Mouse (Mus musculus): ENCODE results near the gene Pwwp2b. TPM values are rescaled to one million over a fixed set of nuclear protein-coding genes. Genes with fewer than 3 reads are reported as not detected.

The Pwwp2b gene
- polyA plus RNA-seq, 1 experiment from 2014 or later: 12.9 TPM

GRCm38 (mm10) chr7:139296552-139297100 lies 48.3 kb downstream of the Pwwp2b start:
- WGBS: 62% methylated on average over 9 of the region's 10 CpGs
- H3K4me3 ChIP-seq (ENCODE audit: low read depth, low read length): no peak overlapping the region
- H3K36me3 ChIP-seq (ENCODE audit: control insufficient read depth, insufficient read depth): no peaks in the 10 kb centered on the region
- H3K4me2 ChIP-seq (replicated peaks; ENCODE audit: low read depth): no peak overlapping the region
- no peaks in the 10 kb centered on the region for H3K4me1 ChIP-seq (replicated peaks; ENCODE audit: control insufficient read depth, insufficient read depth, low read length)
- no peak overlapping the region for H3K9ac ChIP-seq (ENCODE audit: low read depth, low read length)
- TF ChIP-seq CTCF (IDR thresholded peaks at IDR 0.05; ENCODE audit: low read depth): no peak
- no peaks in the 10 kb centered on the region for H3K27me3 ChIP-seq (replicated peaks; ENCODE audit: control insufficient read depth, insufficient read depth, low read length)
- ATAC-seq: no peak
- H3K9me3 ChIP-seq (ENCODE audit: control insufficient read depth): no peaks in the 10 kb centered on the region
- no peak overlapping the region for H3K27ac ChIP-seq (ENCODE audit: low read depth, low read length)

DNA sequence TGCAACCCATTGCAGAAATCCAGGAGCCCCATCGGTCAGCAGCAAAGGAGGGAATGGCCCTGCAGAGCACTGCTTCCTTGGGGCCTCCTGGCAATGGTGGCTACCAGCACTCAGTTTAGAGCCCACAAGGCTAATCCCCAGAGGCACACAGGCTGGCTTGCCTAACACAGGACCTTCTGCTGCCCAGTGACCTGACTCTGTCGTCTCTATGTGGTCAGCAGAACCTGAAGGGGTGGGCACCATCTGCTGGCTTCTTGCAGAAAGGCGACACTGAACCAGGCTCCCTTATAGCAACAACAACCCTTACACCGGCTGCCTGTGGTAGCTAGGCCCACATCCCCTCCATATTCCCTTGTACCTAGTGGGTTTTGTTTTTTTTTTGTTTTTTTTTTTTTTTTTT lies 50.2 kb downstream of the Pwwp2b start:
- H3K9ac ChIP-seq (ENCODE audit: low read depth, low read length): no peak overlapping the region
- no peak for ATAC-seq
- no peaks in the 10 kb centered on the region for H3K4me1 ChIP-seq (replicated peaks; ENCODE audit: control insufficient read depth, insufficient read depth, low read length)
- H3K4me2 ChIP-seq (replicated peaks; ENCODE audit: low read depth): no peak overlapping the region
- TF ChIP-seq CTCF (IDR thresholded peaks at IDR 0.05; ENCODE audit: low read depth): peak; percentile 73
- WGBS: 55% methylated on average over 4 of the region's 4 CpGs
- H3K9me3 ChIP-seq (ENCODE audit: control insufficient read depth): no peaks in the 10 kb centered on the region
- H3K36me3 ChIP-seq (ENCODE audit: control insufficient read depth, insufficient read depth): no peaks in the 10 kb centered on the region
- no peak overlapping the region for H3K27ac ChIP-seq (ENCODE audit: low read depth, low read length)
- H3K27me3 ChIP-seq (replicated peaks; ENCODE audit: control insufficient read depth, insufficient read depth, low read length): no peaks in the 10 kb centered on the region
- H3K4me3 ChIP-seq (ENCODE audit: low read depth, low read length): no peak overlapping the region

- 21% methylated on average over 8 of the region's 8 CpGs for WGBS
- TF ChIP-seq CTCF (IDR thresholded peaks at IDR 0.05; ENCODE audit: low read depth): peak; percentile 99
- Histone ChIP-seq H3K27ac (ENCODE audit: low read depth, low read length) (no peak overlapping the region), H3K4me2 (replicated peaks; ENCODE audit: low read depth) (peak overlapping the region; percentile 25; the same call in 1 of the 2 replicates), H3K4me3 (ENCODE audit: low read depth, low read length) (no peak overlapping the region), H3K36me3 (ENCODE audit: control insufficient read depth, insufficient read depth) (no peaks in the 10 kb centered on the region), H3K27me3 (replicated peaks; ENCODE audit: control insufficient read depth, insufficient read depth, low read length) (no peaks in the 10 kb centered on the region), H3K9ac (ENCODE audit: low read depth, low read length) (no peak overlapping the region), H3K4me1 (replicated peaks; ENCODE audit: control insufficient read depth, insufficient read depth, low read length) (no peaks in the 10 kb centered on the region), H3K9me3 (ENCODE audit: control insufficient read depth) (no peaks in the 10 kb centered on the region)
- ATAC-seq: no peak
Observed at GRCm38 (mm10) chr7:139299424-139299823, 51.1 kb downstream of the Pwwp2b start.

DNA sequence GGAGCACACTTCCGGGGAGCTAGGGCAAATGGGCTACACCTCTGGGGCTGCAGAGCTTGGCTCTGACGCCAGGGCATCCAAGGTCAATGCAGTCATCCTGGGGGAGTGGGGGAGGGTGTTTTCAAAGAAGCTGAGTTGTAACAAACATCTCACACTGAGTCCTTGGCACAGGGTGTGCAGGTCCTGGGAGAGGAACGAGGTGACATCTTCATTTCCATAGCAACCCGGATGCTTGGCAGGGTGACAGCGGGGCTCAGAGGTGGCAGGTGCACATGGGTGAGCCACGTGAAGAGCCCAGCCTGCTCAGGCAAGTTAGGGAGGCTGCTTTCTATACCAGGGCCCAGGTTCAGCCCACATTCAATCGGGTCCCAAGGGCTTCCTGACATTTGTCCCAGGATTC lies 52.1 kb downstream of the Pwwp2b start:
- Histone ChIP-seq H3K27me3 (replicated peaks; ENCODE audit: control insufficient read depth, insufficient read depth, low read length) (no peaks in the 10 kb centered on the region), H3K27ac (ENCODE audit: low read depth, low read length) (no peak overlapping the region), H3K4me2 (replicated peaks; ENCODE audit: low read depth) (no peak overlapping the region), H3K36me3 (ENCODE audit: control insufficient read depth, insufficient read depth) (no peaks in the 10 kb centered on the region), H3K9me3 (ENCODE audit: control insufficient read depth) (no peaks in the 10 kb centered on the region), H3K4me3 (ENCODE audit: low read depth, low read length) (no peak overlapping the region), H3K4me1 (replicated peaks; ENCODE audit: control insufficient read depth, insufficient read depth, low read length) (no peaks in the 10 kb centered on the region), H3K9ac (ENCODE audit: low read depth, low read length) (no peak overlapping the region)
- no peak for ATAC-seq
- no peak for TF ChIP-seq CTCF (IDR thresholded peaks at IDR 0.05; ENCODE audit: low read depth)
- WGBS: 72% methylated on average over 7 of the region's 7 CpGs

GRCm38 (mm10) chr7:139301505-139301904 lies 53.2 kb downstream of the Pwwp2b start:
- no peaks in the 10 kb centered on the region for H3K27me3 ChIP-seq (replicated peaks; ENCODE audit: control insufficient read depth, insufficient read depth, low read length)
- no peak overlapping the region for H3K27ac ChIP-seq (ENCODE audit: low read depth, low read length)
- H3K4me1 ChIP-seq (replicated peaks; ENCODE audit: control insufficient read depth, insufficient read depth, low read length): no peaks in the 10 kb centered on the region
- H3K36me3 ChIP-seq (ENCODE audit: control insufficient read depth, insufficient read depth): no peaks in the 10 kb centered on the region
- no peak overlapping the region for H3K4me2 ChIP-seq (replicated peaks; ENCODE audit: low read depth)
- peak; percentile 62 for ATAC-seq
- no peaks in the 10 kb centered on the region for H3K9me3 ChIP-seq (ENCODE audit: control insufficient read depth)
- TF ChIP-seq CTCF (IDR thresholded peaks at IDR 0.05; ENCODE audit: low read depth): no peak
- H3K9ac ChIP-seq (ENCODE audit: low read depth, low read length): no peak overlapping the region
- 40% methylated on average over 8 of the region's 8 CpGs for WGBS
- H3K4me3 ChIP-seq (ENCODE audit: low read depth, low read length): no peak overlapping the region

DNA sequence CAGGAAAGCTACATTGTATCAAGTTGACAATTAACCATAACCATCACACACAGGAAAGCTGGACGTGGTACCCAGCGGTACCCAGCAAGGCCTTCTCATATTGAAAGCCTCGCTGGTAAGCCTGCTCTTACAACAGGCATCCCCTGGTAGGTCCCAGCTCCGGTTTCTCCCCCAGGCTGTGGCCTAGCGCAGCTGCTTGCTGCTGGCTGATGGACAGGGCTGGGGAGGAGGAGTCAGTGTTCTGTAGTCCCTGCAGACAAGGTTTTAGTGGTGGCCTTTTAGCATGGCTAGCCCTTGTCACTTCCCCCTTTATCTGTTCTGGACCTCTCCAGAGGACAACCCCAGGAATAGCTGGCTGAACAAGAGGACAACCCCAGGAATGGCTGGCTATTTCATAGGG lies 54.0 kb downstream of the Pwwp2b start:
- H3K27me3 ChIP-seq (replicated peaks; ENCODE audit: control insufficient read depth, insufficient read depth, low read length): no peaks in the 10 kb centered on the region
- no peaks in the 10 kb centered on the region for H3K4me1 ChIP-seq (replicated peaks; ENCODE audit: control insufficient read depth, insufficient read depth, low read length)
- H3K4me2 ChIP-seq (replicated peaks; ENCODE audit: low read depth): no peak overlapping the region
- no peak overlapping the region for H3K27ac ChIP-seq (ENCODE audit: low read depth, low read length)
- ATAC-seq: no peak
- 73% methylated on average over 5 of the region's 5 CpGs for WGBS
- no peak for TF ChIP-seq CTCF (IDR thresholded peaks at IDR 0.05; ENCODE audit: low read depth)
- no peaks in the 10 kb centered on the region for H3K9me3 ChIP-seq (ENCODE audit: control insufficient read depth)
- no peak overlapping the region for H3K9ac ChIP-seq (ENCODE audit: low read depth, low read length)
- H3K4me3 ChIP-seq (ENCODE audit: low read depth, low read length): no peak overlapping the region
- H3K36me3 ChIP-seq (ENCODE audit: control insufficient read depth, insufficient read depth): no peaks in the 10 kb centered on the region
